Mouse (Mus musculus) skeletal muscle tissue, postnatal 0 days (tissue): Measurements from ENCODE around the gene A230050P20Rik. TPM values are rescaled to one million over a fixed set of nuclear protein-coding genes. Genes with fewer than 3 reads are reported as not detected.

Experiments
- microRNA-seq, 2 experiments: library from miRNA; unstranded; fragments of <30 nt; microRNA quantifications; one replicate each; pipeline ENCODE4; 2016
- polyA plus RNA-seq: library from polyadenylated mRNA; unstranded; fragments of >200 nt; fragmentation: Nextera tagmentation; extraction: Ambion mirVana; gene quantifications from 2 replicates; pipeline ENCODE4 v1.2.1, GENCODE M21; 2015

The A230050P20Rik gene
- 5.3 and 6.4 TPM in 2 replicates for polyA plus RNA-seq

DNA sequence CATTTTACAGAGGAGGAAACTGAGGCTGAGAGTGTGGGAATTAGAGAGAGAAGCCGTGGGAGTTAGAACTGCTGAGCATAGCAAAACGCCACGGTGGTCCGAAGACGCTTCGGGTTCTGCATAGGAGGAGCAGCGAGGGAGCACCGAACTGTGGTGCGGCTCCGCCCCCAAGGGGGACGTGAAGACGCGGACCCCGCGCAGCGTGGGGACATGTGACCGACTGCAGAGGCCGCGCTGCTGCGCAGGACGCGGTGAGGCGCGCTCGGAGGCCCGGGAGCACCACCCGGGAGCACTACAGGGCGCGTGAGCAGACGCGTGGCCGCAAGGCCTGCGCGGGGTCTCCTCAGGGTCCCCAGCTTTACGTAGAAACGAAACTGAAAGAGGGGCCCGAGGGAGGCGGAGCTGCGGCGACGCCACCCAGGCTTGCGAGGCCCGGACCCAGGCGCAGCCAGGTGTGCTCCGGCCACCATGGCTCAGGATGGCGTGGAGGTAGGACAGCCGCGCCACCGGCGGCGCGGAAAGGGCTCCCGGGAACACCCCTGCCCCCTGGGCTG lies at the start of gene A230050P20Rik:
Gene A230050P20Rik, plus strand, starts transcription at position 195 of the 554 bp plus-strand sequence.

DNA sequence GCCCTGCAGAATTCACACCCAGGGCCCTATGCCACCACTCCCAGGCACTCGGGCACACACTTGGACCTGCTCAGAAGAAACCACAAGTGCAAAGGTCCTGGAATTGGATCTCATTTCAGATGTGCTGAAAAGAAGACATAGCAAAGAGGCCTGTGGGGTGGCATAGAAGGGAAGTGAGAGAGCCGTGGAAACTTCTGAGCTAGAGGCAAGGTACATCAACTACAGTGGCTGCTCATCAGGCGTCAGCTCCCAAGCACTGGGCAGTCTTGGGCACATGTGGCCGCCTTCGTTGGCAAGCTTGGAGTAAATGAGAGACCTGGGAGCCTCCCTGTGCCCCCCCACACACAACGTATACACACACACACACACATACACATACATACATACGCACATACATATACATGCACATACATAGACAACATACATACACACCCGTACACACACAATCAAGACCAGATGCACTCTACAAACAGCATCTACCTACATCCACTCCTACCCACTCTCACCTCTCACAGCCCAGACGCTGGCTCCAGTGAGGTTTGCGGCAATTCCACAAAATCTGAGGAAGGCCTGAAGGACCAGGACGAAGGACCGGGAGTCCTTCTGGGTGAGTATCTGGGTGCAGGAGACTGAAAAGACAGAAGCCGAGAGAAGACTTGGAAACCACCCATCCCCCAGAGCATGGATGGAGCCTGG lies 10.8 kb downstream of the A230050P20Rik start, which contains the start of gene Angptl6:
Gene Angptl6, minus strand, starts transcription at position 631 of the 696 bp plus-strand sequence.

DNA sequence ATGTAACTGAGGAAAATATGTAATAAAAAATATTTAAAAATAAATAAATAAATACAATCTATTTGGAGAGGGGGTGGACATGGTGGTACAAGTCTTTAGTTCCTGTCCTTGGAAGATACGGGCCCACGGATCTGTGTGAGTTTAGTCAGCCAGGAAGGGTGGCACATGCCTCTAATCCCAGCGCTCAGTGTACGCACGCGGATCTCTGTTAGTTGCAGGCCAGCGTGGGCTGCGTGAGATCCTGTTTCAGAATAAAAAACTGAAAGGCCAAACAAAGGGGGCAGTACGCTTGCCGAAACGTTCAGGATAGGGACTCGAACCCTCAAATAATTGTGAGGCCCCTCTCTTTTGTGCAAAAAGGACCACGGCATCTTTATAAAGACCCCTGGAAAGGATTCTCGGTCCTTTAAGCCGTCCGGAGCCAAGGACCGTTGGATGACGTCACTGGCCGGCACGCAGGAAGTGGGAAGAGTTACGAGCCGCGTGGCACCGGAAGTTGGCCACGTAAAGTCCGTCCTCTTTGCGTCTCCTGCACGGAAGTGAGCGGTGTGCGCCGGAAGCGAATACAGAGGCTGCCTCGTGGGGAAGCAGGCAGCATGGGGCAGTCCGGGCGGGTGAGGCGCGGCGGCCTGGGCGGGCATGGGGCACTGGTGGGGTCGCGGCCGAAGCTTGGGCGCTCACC lies 19.4 kb downstream of the A230050P20Rik start, which contains the start of gene Ppan:
Gene Ppan, plus strand, starts transcription at position 472 of the 682 bp plus-strand sequence.

DNA sequence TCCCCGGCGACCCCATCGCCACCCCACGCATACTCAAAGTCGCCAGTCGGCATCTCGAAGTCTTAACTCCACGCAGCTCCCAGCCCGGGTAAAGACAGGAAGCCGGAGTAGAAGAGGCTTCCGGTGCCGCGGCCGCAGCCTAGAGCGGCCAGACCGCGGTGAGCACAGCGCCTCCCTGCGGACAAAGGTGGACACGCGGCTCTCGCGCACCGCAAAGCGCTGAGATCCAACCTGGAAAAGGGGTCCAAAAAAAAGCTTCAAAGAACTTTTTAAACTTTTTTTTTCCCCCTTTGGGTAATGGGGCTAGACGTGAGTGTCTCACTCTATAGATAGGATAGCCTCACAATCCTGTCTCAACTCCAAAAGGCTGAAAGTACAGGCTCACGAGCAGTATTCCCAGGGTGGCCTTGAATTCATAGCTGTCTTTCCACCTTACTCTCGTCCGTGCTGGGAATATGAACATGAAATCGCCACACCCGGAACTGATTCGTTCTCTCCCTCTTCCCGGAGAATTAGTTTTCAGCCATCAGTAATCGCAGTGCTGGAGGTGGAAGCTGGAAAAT lies 30.1 kb downstream of the A230050P20Rik start, which contains the start of gene Eif3g:
Gene Eif3g, minus strand, starts transcription at position 113 of the 563 bp plus-strand sequence.

Small RNAs within 50 kb of the gene (microRNA-seq; reads per million reads assigned to microRNA genes)
- gene Mir7081, result 0 to 0.10 reads per million in 2 experiments

Other genes with a start within 250 kb of the A230050P20Rik start
- gene Ubl5, start 225.8 kb upstream of the A230050P20Rik start, polyA plus RNA-seq, result 264 and 297 TPM in 2 replicates
- gene Fbxl12, start 223.9 kb upstream of the A230050P20Rik start, polyA plus RNA-seq, result 13.1 and 13.8 TPM in 2 replicates
- 30.5 and 31.7 TPM in 2 replicates for gene Pin1, start 216.5 kb upstream of the A230050P20Rik start, polyA plus RNA-seq
- 1.0 and 1.9 TPM in 2 replicates for gene Olfm2, start 122.3 kb upstream of the A230050P20Rik start, polyA plus RNA-seq
- gene Col5a3, start 53.6 kb upstream of the A230050P20Rik start, polyA plus RNA-seq, result 32.7 and 37.9 TPM in 2 replicates
- gene Rdh8, start 50.1 kb upstream of the A230050P20Rik start, polyA plus RNA-seq, result not detected in 2 replicates
- 4.1 and 4.4 TPM in 2 replicates for gene Angptl6, start 11.1 kb downstream of the A230050P20Rik start, polyA plus RNA-seq
- 27.7 and 28.3 TPM in 2 replicates for gene Ppan, start 19.5 kb downstream of the A230050P20Rik start, polyA plus RNA-seq
- gene Eif3g, start 30.0 kb downstream of the A230050P20Rik start, polyA plus RNA-seq, result 205 and 214 TPM in 2 replicates
- 12.7 and 13.9 TPM in 2 replicates for gene Dnmt1, start 91.2 kb downstream of the A230050P20Rik start, polyA plus RNA-seq
- 14.7 and 17.5 TPM in 2 replicates for gene S1pr2, start 108.1 kb downstream of the A230050P20Rik start, polyA plus RNA-seq
- 100 and 101 TPM in 2 replicates for gene Mrpl4, start 134.1 kb downstream of the A230050P20Rik start, polyA plus RNA-seq
- gene Icam1, start 147.3 kb downstream of the A230050P20Rik start, polyA plus RNA-seq, result 5.1 and 7.8 TPM in 2 replicates
- gene Icam4, start 160.7 kb downstream of the A230050P20Rik start, polyA plus RNA-seq, result 0.26 and 0.32 TPM in 2 replicates
- 0.06 and 0.10 TPM in 2 replicates for gene Icam5, start 163.4 kb downstream of the A230050P20Rik start, polyA plus RNA-seq
- 0.54 TPM in 1 of 2 replicates, not detected in the other for gene Zglp1, start 198.5 kb downstream of the A230050P20Rik start, polyA plus RNA-seq
- 0.09 and 0.21 TPM in 2 replicates for gene Gm49373, start 204.5 kb downstream of the A230050P20Rik start, polyA plus RNA-seq
- 46.8 and 48.7 TPM in 2 replicates for gene Fdx1l, start 205.0 kb downstream of the A230050P20Rik start, polyA plus RNA-seq
- 0.76 and 0.97 TPM in 2 replicates for gene Gm38431, start 223.4 kb downstream of the A230050P20Rik start, polyA plus RNA-seq
- 13.1 and 16.3 TPM in 2 replicates for gene Raver1, start 223.4 kb downstream of the A230050P20Rik start, polyA plus RNA-seq